Mouse (Mus musculus): ENCODE data around the gene S100a3. TPM values are rescaled to one million over a fixed set of nuclear protein-coding genes. Genes with fewer than 3 reads are reported as not detected.

The S100a3 gene
- polyA plus RNA-seq, 1 experiment from 2014 or later = not detected

DNA sequence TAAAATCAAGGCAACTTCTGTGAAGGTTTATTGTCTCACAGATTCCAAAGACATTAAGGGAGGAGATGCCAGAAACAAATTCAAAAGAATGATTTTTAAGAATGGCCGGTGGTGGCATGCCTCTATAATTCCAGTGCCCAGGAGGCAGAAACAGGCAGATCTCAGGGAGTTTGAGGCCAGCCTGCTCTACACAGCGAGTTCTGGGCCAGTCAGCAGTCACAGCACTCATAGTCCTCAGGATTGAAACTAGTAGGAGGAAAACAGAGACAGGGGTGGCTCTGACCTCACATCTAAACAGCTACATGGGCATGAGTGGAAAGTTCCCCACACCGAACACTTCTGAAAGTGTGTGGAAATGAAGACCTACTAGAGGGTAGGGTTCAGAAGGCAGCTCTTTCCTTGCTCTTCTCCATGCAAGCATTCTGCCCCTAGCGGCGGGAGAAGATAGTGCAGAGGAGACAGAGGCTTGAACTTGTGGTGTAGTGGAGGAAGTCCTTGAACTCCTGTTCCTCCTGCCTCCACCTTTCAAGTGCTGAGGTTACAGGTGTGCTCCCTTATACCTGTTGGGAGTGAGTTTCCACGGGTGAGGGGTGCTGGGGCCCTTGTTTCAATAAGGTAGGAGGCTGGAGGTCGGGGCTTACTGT is 79.3 kb downstream of the S100a3 start:
- 55% methylated on average over 7 of the region's 7 CpGs for WGBS
- no peak for ATAC-seq (ENCODE audit: low FRiP score)
- DNase-seq (ENCODE audit: low spot score, missing footprints) = peak; percentile 88
- no peaks in the 10 kb centered on the region for H3K9me3 ChIP-seq (ENCODE audit: control insufficient read depth, low read length)
- H3K4me1 ChIP-seq (ENCODE audit: control insufficient read depth, insufficient read depth, low read length) = no peaks in the 10 kb centered on the region
- H3K27me3 ChIP-seq (ENCODE audit: control insufficient read depth, insufficient read depth, low read length) = no peaks in the 10 kb centered on the region
- H3K36me3 ChIP-seq (ENCODE audit: control insufficient read depth, insufficient read depth, low read length) = no peaks in the 10 kb centered on the region
- no peak overlapping the region for H3K27ac ChIP-seq (ENCODE audit: low read depth, low read length)
- H3K9ac ChIP-seq (ENCODE audit: low read length) = no peak overlapping the region
- H3K4me3 ChIP-seq (ENCODE audit: low read depth, low read length) = no peak overlapping the region
- H3K4me2 ChIP-seq = no peak overlapping the region

DNA sequence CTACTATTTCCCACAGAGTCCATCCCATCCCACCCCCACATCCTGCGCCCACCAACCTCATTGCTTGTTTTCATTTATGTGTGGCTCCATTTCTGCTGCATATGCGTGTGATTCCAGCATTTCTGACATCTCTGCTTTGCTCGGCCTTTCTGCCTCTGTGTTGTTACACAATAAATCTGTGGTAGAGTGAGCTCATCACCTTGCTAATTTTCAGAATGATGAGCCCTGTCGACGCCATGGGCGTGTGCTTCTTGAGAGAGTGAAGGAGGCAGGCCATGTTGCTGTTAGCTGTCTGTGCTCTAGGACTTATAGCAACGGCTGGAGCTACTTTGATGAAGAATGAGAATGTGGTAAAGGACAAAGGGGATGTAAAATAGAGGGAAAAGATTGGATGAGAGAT is 80.6 kb downstream of the S100a3 start:
- H3K4me3 ChIP-seq (ENCODE audit: low read depth, low read length) = no peak overlapping the region
- WGBS = 85% methylated on average over 7 of the region's 7 CpGs
- ATAC-seq (ENCODE audit: low FRiP score) = no peak

DNA sequence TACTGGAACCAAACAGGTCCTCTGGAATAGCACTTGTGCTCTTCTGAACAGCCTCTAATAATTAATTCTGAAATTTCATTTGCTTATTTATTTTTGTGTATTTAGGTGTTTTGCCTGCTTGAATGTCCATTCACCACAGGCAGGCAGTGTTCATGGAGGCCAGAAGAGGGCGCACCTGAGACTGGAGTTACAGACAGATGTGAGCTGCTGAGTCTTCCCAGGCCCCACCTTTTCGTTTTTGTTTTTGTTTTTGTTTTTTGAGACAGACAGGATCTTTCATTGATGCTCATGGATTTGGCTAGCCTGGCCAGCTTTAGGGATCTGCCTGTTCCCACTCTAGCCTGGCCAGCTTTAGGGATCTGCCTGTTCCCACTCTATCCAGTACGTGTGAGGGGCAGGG is 83.8 kb downstream of the S100a3 start:
- no peak overlapping the region for H3K9ac ChIP-seq (ENCODE audit: low read length)
- ATAC-seq (ENCODE audit: low FRiP score) (no peak), DNase-seq (ENCODE audit: low spot score, missing footprints) (no peak)
- H3K27me3 ChIP-seq (ENCODE audit: control insufficient read depth, insufficient read depth, low read length) = no peaks in the 10 kb centered on the region
- no peak overlapping the region for H3K27ac ChIP-seq (ENCODE audit: low read depth, low read length)
- H3K36me3 ChIP-seq (ENCODE audit: control insufficient read depth, insufficient read depth, low read length) = no peaks in the 10 kb centered on the region
- WGBS = 49% methylated on average over 3 of the region's 3 CpGs
- no peak overlapping the region for H3K4me3 ChIP-seq (ENCODE audit: low read depth, low read length)
- H3K9me3 ChIP-seq (ENCODE audit: control insufficient read depth, low read length) = no peaks in the 10 kb centered on the region
- no peaks in the 10 kb centered on the region for H3K4me1 ChIP-seq (ENCODE audit: control insufficient read depth, insufficient read depth, low read length)
- H3K4me2 ChIP-seq = no peak overlapping the region

More for the DNA sequence above, 80.6 kb downstream of the S100a3 start:
- no peak overlapping the region for H3K9ac ChIP-seq (ENCODE audit: low read length)
- H3K36me3 ChIP-seq (ENCODE audit: control insufficient read depth, insufficient read depth, low read length) = no peaks in the 10 kb centered on the region
- H3K27ac ChIP-seq (ENCODE audit: low read depth, low read length) = no peak overlapping the region
- no peaks in the 10 kb centered on the region for H3K9me3 ChIP-seq (ENCODE audit: control insufficient read depth, low read length)
- DNase-seq (ENCODE audit: low spot score, missing footprints) = no peak
- H3K27me3 ChIP-seq (ENCODE audit: control insufficient read depth, insufficient read depth, low read length) = no peaks in the 10 kb centered on the region
- H3K4me2 ChIP-seq = no peak overlapping the region
- H3K4me1 ChIP-seq (ENCODE audit: control insufficient read depth, insufficient read depth, low read length) = no peaks in the 10 kb centered on the region

DNA sequence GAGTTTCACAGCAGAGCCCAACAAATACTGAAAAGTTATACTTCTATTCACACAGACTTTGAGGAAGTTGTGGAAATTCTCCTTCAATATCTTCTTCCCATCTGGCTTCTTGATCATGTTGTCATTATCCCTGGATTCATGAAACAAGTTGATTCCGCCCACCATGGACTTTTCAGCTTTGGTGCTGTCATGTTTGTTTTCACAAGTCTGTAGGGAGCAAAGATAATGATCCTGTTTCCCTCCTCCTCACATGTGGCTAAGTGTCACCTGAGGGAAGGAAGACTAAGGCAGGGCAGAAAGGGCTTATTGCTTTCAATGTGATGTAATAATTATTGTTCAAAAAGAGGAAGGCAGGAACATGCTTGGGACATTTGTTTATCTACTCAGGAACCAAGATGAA is 86.9 kb downstream of the S100a3 start:
- H3K4me1 ChIP-seq (ENCODE audit: control insufficient read depth, insufficient read depth, low read length) = no peaks in the 10 kb centered on the region
- H3K36me3 ChIP-seq (ENCODE audit: control insufficient read depth, insufficient read depth, low read length) = no peaks in the 10 kb centered on the region
- H3K9me3 ChIP-seq (ENCODE audit: control insufficient read depth, low read length) = no peaks in the 10 kb centered on the region
- H3K9ac ChIP-seq (ENCODE audit: low read length) = no peak overlapping the region
- H3K27ac ChIP-seq (ENCODE audit: low read depth, low read length) = no peak overlapping the region
- 84% methylated on average over 1 of the region's 1 CpGs for whole genome bisulfite sequencing
- H3K4me2 ChIP-seq = no peak overlapping the region
- H3K4me3 ChIP-seq (ENCODE audit: low read depth, low read length) = no peak overlapping the region
- ATAC-seq (ENCODE audit: low FRiP score) (no peak), DNase-seq (ENCODE audit: low spot score, missing footprints) (no peak)
- no peaks in the 10 kb centered on the region for H3K27me3 ChIP-seq (ENCODE audit: control insufficient read depth, insufficient read depth, low read length)

DNA sequence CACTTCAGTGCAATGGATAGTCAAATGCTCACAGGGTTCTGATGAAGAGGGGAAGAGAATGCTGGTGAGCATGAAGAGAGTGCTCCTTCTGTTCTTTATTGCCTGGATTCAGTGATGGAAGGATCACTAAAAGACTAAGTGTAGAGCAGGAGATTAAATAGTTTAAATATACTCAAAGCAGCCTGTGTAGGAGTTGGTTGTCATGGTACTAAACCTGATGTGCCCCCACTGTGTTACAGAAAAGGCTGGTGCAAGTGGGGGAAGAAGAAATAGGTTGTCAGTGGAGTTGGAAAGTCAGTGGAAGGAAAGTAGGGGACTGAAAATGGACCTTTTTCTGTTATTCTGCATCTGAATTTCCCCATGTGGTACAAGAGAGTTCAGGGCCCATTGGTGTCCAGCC is 88.6 kb downstream of the S100a3 start:
- Histone ChIP-seq H3K9me3 (ENCODE audit: control insufficient read depth, low read length) (no peaks in the 10 kb centered on the region), H3K9ac (ENCODE audit: low read length) (no peak overlapping the region), H3K4me3 (ENCODE audit: low read depth, low read length) (no peak overlapping the region), H3K36me3 (ENCODE audit: control insufficient read depth, insufficient read depth, low read length) (no peaks in the 10 kb centered on the region), H3K27ac (ENCODE audit: low read depth, low read length) (no peak overlapping the region), H3K4me1 (ENCODE audit: control insufficient read depth, insufficient read depth, low read length) (no peaks in the 10 kb centered on the region), H3K27me3 (ENCODE audit: control insufficient read depth, insufficient read depth, low read length) (no peaks in the 10 kb centered on the region), H3K4me2 (no peak overlapping the region)
- DNase-seq (ENCODE audit: low spot score, missing footprints) (no peak), ATAC-seq (ENCODE audit: low FRiP score) (no peak)

DNA sequence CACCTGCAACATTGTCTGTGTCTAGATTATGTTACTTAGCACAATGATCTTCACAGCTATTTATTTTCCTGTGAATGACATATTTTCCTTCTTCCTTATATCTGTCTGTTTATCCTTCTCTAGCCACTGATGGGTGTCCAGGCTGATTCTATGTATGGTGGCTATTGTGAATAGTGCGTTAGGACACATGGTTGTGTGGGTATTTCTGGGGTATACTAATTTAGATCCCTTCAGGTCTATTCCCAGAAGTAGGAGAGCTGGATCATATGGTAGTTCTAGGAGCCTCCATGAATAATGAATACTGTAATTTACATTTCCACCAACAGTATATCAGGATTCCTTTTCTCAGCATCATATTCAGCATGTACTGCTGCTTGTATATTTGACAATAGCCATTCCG is 89.5 kb downstream of the S100a3 start:
- no peak overlapping the region for H3K9ac ChIP-seq (ENCODE audit: low read length)
- WGBS = 89% methylated on average over 2 of the region's 2 CpGs

More for the DNA sequence above, 89.5 kb downstream of the S100a3 start:
- no peaks in the 10 kb centered on the region for H3K36me3 ChIP-seq (ENCODE audit: control insufficient read depth, insufficient read depth, low read length)
- no peak for ATAC-seq (ENCODE audit: low FRiP score)
- H3K27me3 ChIP-seq (ENCODE audit: control insufficient read depth, insufficient read depth, low read length) = no peaks in the 10 kb centered on the region
- no peaks in the 10 kb centered on the region for H3K4me1 ChIP-seq (ENCODE audit: control insufficient read depth, insufficient read depth, low read length)
- no peak for DNase-seq (ENCODE audit: low spot score, missing footprints)
- no peak overlapping the region for H3K4me3 ChIP-seq (ENCODE audit: low read depth, low read length)
- no peak overlapping the region for H3K27ac ChIP-seq (ENCODE audit: low read depth, low read length)
- H3K4me2 ChIP-seq = no peak overlapping the region
- no peaks in the 10 kb centered on the region for H3K9me3 ChIP-seq (ENCODE audit: control insufficient read depth, low read length)

Other genes with a start within 250 kb of the S100a3 start
- 9.3 and 10.0 TPM in 2 replicates for gene Slc27a3, start 170.6 kb upstream of the S100a3 start, polyA plus RNA-seq (2014; fragmentation: Nextera tagmentation; extraction: Ambion mirVana)
- gene Ints3, start 127.0 kb upstream of the S100a3 start, polyA plus RNA-seq (2014; fragmentation: Nextera tagmentation; extraction: Ambion mirVana) = 34.4 and 34.7 TPM in 2 replicates
- 2.4 and 2.7 TPM in 2 replicates for gene Npr1, start 94.7 kb upstream of the S100a3 start, polyA plus RNA-seq (2014; fragmentation: Nextera tagmentation; extraction: Ambion mirVana)
- gene Ilf2, start 84.5 kb upstream of the S100a3 start, polyA plus RNA-seq (2014; fragmentation: Nextera tagmentation; extraction: Ambion mirVana) = 338 and 369 TPM in 2 replicates
- gene Snapin, start 69.5 kb upstream of the S100a3 start, polyA plus RNA-seq (2014; fragmentation: Nextera tagmentation; extraction: Ambion mirVana) = 70.9 and 77.2 TPM in 2 replicates
- gene Chtop, start 51.1 kb upstream of the S100a3 start, polyA plus RNA-seq (2014; fragmentation: Nextera tagmentation; extraction: Ambion mirVana) = 138 and 146 TPM in 2 replicates
- 6.9 and 8.0 TPM in 2 replicates for gene S100a1, start 46.2 kb upstream of the S100a3 start, polyA plus RNA-seq (2014; fragmentation: Nextera tagmentation; extraction: Ambion mirVana)
- gene S100a13, start 46.1 kb upstream of the S100a3 start, polyA plus RNA-seq (2014; fragmentation: Nextera tagmentation; extraction: Ambion mirVana) = 11.6 and 14.1 TPM in 2 replicates
- gene S100a14, start 33.7 kb upstream of the S100a3 start, polyA plus RNA-seq (2014; fragmentation: Nextera tagmentation; extraction: Ambion mirVana) = not detected in 2 replicates
- 37.2 and 40.0 TPM in 2 replicates for gene S100a16, start 23.3 kb upstream of the S100a3 start, polyA plus RNA-seq (2014; fragmentation: Nextera tagmentation; extraction: Ambion mirVana)
- not detected in 2 replicates for gene S100a2, start 29.7 kb downstream of the S100a3 start, polyA plus RNA-seq (2014; fragmentation: Nextera tagmentation; extraction: Ambion mirVana)
- gene Gm42674, start 41.3 kb downstream of the S100a3 start, polyA plus RNA-seq (2014; fragmentation: Nextera tagmentation; extraction: Ambion mirVana) = not detected in 2 replicates
- 0.34 and 0.50 TPM in 2 replicates for gene S100a4, start 43.2 kb downstream of the S100a3 start, polyA plus RNA-seq (2014; fragmentation: Nextera tagmentation; extraction: Ambion mirVana)
- not detected in 2 replicates for gene S100a5, start 47.9 kb downstream of the S100a3 start, polyA plus RNA-seq (2014; fragmentation: Nextera tagmentation; extraction: Ambion mirVana)
- gene S100a6, start 52.3 kb downstream of the S100a3 start, polyA plus RNA-seq (2014; fragmentation: Nextera tagmentation; extraction: Ambion mirVana) = 24.5 and 25.1 TPM in 2 replicates
- not detected in 2 replicates for gene S100a7a, start 93.4 kb downstream of the S100a3 start, polyA plus RNA-seq (2014; fragmentation: Nextera tagmentation; extraction: Ambion mirVana)
- gene S100a8, start 108.4 kb downstream of the S100a3 start, polyA plus RNA-seq (2014; fragmentation: Nextera tagmentation; extraction: Ambion mirVana) = 2.0 and 2.8 TPM in 2 replicates
- 1.5 and 2.0 TPM in 2 replicates for gene S100a9, start 135.1 kb downstream of the S100a3 start, polyA plus RNA-seq (2014; fragmentation: Nextera tagmentation; extraction: Ambion mirVana)
- not detected in 2 replicates for gene Pglyrp4, start 166.3 kb downstream of the S100a3 start, polyA plus RNA-seq (2014; fragmentation: Nextera tagmentation; extraction: Ambion mirVana)
- not detected in 2 replicates for gene Gm5849, start 217.3 kb downstream of the S100a3 start, polyA plus RNA-seq (2014; fragmentation: Nextera tagmentation; extraction: Ambion mirVana)

All from midbrain, embryonic 11.5 days (tissue).